Mouse (Mus musculus) embryonic facial prominence, embryonic 12.5 days (tissue): Measurements from ENCODE around the gene Ireb2. TPM values are rescaled to one million over a fixed set of nuclear protein-coding genes. Genes with fewer than 3 reads are reported as not detected.
"Not testable (repeated sequence)": the region's sequence is repeated elsewhere in the genome, so short reads cannot be mapped to it uniquely, and the experiment has no call there.

ENCODE experiments used
- ATAC-seq: fragments of 200-750 bp; cut with Nextera tagmentation; 2 replicates; pipeline ENCODE4 v1.8.0; 2017; ENCODE audit not compliant: insufficient number of reproducible peaks, insufficient read depth, low FRiP score, low TSS enrichment
- H3K27ac ChIP-seq: fragments of 300-500 bp; sonication (generic); 2 replicates; pipeline ENCODE4 v1.5.1; 2016; ENCODE audit warnings: mild to moderate bottlenecking
- H3K27me3 ChIP-seq: fragments of 300-500 bp; sonication (generic); 2 replicates; pipeline ENCODE4 v1.6.1; 2016; ENCODE audit warnings: mild to moderate bottlenecking, moderate library complexity
- H3K36me3 ChIP-seq: fragments of 300-500 bp; sonication (generic); 2 replicates; pipeline ENCODE4 v1.6.1; 2016; ENCODE audit warnings: mild to moderate bottlenecking
- H3K4me1 ChIP-seq: fragments of 300-500 bp; sonication (generic); 2 replicates; pipeline ENCODE4 v1.6.1; 2016
- H3K4me2 ChIP-seq: fragments of 300-500 bp; sonication (generic); replicated peaks from 2 replicates; pipeline ENCODE4 v1.6.1; 2016; ENCODE audit warnings: mild to moderate bottlenecking, moderate library complexity
- H3K4me3 ChIP-seq: fragments of 300-500 bp; sonication (generic); 2 replicates; pipeline ENCODE4 v1.5.1; 2016; ENCODE audit warnings: mild to moderate bottlenecking
- H3K9ac ChIP-seq: fragments of 300-500 bp; sonication (generic); 2 replicates; pipeline ENCODE4 v1.6.1; 2016; ENCODE audit warnings: mild to moderate bottlenecking, moderate library complexity
- H3K9me3 ChIP-seq: fragments of 300-500 bp; sonication (generic); 2 replicates; pipeline ENCODE4 v1.6.1; 2016; ENCODE audit warnings: mild to moderate bottlenecking, moderate library complexity
- WGBS: fragments of 180-500 bp; shearing (Covaris S2); methylation state at CpG from one replicate; pipeline ENCODE4 v1.1.7; 2016; 5-methylcytosine and 5-hydroxymethylcytosine counted together
- polyA plus RNA-seq: library from polyadenylated mRNA; unstranded; fragments of >200 nt; fragmentation: Nextera tagmentation; extraction: Ambion mirVana; gene quantifications from 2 replicates; pipeline ENCODE4 v1.2.1, GENCODE M21; 2016

Ireb2 gene
- polyA plus RNA-seq, 1 experiment from 2014 or later: 50.7 TPM

GRCm38 (mm10) chr9:54844556-54845176, 18.9 kb upstream of the Ireb2 start:
- WGBS: 79% methylated on average over 3 of the region's 3 CpGs
- H3K4me2 ChIP-seq: no peak overlapping the region
- H3K9ac ChIP-seq: no peak overlapping the region
- H3K27ac ChIP-seq: no peak overlapping the region
- no peaks in the 10 kb centered on the region for H3K36me3 ChIP-seq
- H3K27me3 ChIP-seq: no peaks in the 10 kb centered on the region
- no peak for ATAC-seq
- H3K9me3 ChIP-seq: no peaks in the 10 kb centered on the region
- no peak overlapping the region for H3K4me3 ChIP-seq
- H3K4me1 ChIP-seq: no peaks in the 10 kb centered on the region

DNA sequence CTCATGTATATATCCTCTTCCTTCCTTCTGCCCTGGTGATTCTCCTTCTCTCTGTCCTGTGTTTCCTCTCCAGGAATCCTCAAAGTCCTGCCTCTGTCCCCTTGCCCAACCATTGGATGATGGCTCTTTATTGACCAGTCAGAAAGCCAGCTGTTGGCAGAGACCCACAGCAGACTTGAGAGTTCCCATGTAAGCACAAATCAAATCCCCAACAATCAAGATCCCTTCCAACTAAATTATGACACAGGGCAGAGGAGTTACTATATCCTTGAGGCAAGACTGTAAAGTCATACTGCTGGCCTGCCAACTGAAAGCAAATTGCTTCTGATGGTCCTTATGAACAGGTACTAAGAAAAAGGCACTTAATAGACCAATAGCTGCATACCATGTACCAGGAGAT, 15.4 kb upstream of the Ireb2 start:
- H3K27ac ChIP-seq: no peak overlapping the region
- H3K27me3 ChIP-seq: no peaks in the 10 kb centered on the region
- H3K36me3 ChIP-seq: no peaks in the 10 kb centered on the region
- no peak overlapping the region for H3K4me2 ChIP-seq
- H3K9me3 ChIP-seq: no peaks in the 10 kb centered on the region
- no peak overlapping the region for H3K9ac ChIP-seq
- no peaks in the 10 kb centered on the region for H3K4me1 ChIP-seq
- no peak for ATAC-seq
- no peak overlapping the region for H3K4me3 ChIP-seq

DNA sequence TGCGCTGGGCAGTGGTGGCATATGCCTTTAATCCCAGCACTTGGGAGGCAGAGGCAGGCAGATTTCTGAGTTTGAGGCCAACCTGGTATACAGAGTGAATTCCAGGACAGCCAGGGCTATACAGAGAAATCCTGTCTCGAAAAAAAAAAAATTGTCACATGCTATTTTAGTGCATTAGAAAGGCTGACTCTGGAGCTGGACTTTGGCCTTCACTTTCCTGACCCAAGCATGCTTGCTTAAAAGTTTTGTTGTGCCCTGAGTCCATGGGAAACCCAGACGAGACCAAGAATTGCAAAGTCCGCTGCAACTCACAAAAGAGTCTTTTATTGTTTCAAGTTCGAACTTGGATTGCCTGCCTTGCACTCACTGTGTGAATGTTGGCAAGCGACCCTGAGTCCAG, 10.6 kb upstream of the Ireb2 start:
- H3K27ac ChIP-seq, H3K36me3 ChIP-seq, H3K9me3 ChIP-seq, H3K4me3 ChIP-seq, H3K27me3 ChIP-seq, H3K4me2 ChIP-seq, ATAC-seq, H3K4me1 ChIP-seq, H3K9ac ChIP-seq: not testable (repeated sequence)
- 82% methylated on average over 6 of the region's 6 CpGs for WGBS

DNA sequence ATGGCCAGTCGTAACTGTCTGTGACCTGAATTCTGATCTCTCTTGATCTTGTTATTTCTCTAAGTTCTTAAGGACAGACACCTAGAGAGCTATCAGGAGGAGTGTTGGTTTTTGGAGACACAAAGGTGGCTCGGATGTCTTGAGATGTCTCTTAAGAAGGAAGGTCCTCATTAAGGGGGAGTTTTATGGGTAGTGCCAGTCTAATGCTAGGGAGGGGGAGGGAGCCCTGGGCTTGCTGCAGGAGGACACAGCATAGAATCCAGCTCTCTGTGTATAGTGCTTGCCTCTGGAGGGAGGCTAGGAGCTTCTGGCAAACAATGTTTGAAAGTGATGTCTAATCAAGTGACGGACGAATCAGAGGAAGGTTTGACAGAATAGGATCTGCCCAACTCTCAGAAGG, 10.0 kb upstream of the Ireb2 start:
- no peak overlapping the region for H3K27ac ChIP-seq
- no peaks in the 10 kb centered on the region for H3K4me1 ChIP-seq
- WGBS: 62% methylated on average over 4 of the region's 4 CpGs
- no peak overlapping the region for H3K4me2 ChIP-seq
- H3K4me3 ChIP-seq: no peak overlapping the region
- H3K9ac ChIP-seq: no peak overlapping the region
- H3K36me3 ChIP-seq: no peaks in the 10 kb centered on the region
- no peaks in the 10 kb centered on the region for H3K9me3 ChIP-seq
- H3K27me3 ChIP-seq: no peaks in the 10 kb centered on the region
- no peak for ATAC-seq

GRCm38 (mm10) chr9:54855638-54856037, 8.0 kb upstream of the Ireb2 start:
- H3K27me3 ChIP-seq: no peaks in the 10 kb centered on the region
- H3K4me2 ChIP-seq: no peak overlapping the region
- no peaks in the 10 kb centered on the region for H3K4me1 ChIP-seq
- no peak overlapping the region for H3K4me3 ChIP-seq
- H3K27ac ChIP-seq: no peak overlapping the region
- no peak overlapping the region for H3K9ac ChIP-seq
- WGBS: 24% methylated on average over 6 of the region's 6 CpGs
- no peak for ATAC-seq
- no peaks in the 10 kb centered on the region for H3K9me3 ChIP-seq
- no peaks in the 10 kb centered on the region for H3K36me3 ChIP-seq

DNA sequence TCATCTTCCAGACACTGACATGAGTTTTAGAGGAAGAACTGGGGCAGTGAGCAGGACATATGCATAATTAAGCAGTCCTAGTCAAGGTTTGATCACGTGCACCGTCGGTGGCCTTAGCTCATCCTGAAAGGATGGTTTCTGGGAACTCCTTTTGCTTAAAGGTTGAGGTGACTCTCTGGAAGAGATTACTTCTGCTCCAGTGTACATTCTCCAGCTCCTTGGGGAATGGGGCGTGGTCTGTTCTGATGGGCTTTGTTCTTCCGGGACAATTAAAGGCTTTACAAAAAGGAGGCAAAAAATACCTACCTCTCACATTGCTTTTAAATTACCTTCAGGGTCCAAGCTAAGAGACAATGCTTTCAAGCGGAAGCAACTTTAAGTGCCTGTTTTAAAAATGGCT, 7.5 kb upstream of the Ireb2 start:
- H3K4me1 ChIP-seq: no peaks in the 10 kb centered on the region
- H3K9me3 ChIP-seq: no peaks in the 10 kb centered on the region
- WGBS: 63% methylated on average over 6 of the region's 6 CpGs
- no peak overlapping the region for H3K4me2 ChIP-seq
- H3K9ac ChIP-seq: no peak overlapping the region
- no peak overlapping the region for H3K4me3 ChIP-seq
- no peak for ATAC-seq
- no peak overlapping the region for H3K27ac ChIP-seq
- no peaks in the 10 kb centered on the region for H3K36me3 ChIP-seq
- H3K27me3 ChIP-seq: no peaks in the 10 kb centered on the region

- Histone ChIP-seq H3K9ac (no peak overlapping the region), H3K27me3 (no peaks in the 10 kb centered on the region), H3K4me3 (no peak overlapping the region), H3K9me3 (no peaks in the 10 kb centered on the region), H3K4me2 (no peak overlapping the region), H3K36me3 (no peaks in the 10 kb centered on the region), H3K4me1 (no peaks in the 10 kb centered on the region), H3K27ac (no peak overlapping the region)
- WGBS: 39% methylated on average over 3 of the region's 3 CpGs
- no peak for ATAC-seq
Observed at GRCm38 (mm10) chr9:54857474-54857873, 6.1 kb upstream of the Ireb2 start.

GRCm38 (mm10) chr9:54860526-54860925, 3.1 kb upstream of the Ireb2 start:
- Histone ChIP-seq H3K9ac (no peak overlapping the region), H3K4me3 (no peak overlapping the region), H3K27ac (no peak overlapping the region), H3K9me3 (no peaks in the 10 kb centered on the region), H3K4me2 (no peak overlapping the region), H3K4me1 (peaks cover 5% of the 10 kb centered on the region), H3K27me3 (no peaks in the 10 kb centered on the region), H3K36me3 (0 out of 2 replicates have a peak, but pooled peaks cover 2% of the 10 kb centered on the region)
- WGBS: 91% methylated on average over 7 of the region's 7 CpGs
- ATAC-seq: no peak

DNA sequence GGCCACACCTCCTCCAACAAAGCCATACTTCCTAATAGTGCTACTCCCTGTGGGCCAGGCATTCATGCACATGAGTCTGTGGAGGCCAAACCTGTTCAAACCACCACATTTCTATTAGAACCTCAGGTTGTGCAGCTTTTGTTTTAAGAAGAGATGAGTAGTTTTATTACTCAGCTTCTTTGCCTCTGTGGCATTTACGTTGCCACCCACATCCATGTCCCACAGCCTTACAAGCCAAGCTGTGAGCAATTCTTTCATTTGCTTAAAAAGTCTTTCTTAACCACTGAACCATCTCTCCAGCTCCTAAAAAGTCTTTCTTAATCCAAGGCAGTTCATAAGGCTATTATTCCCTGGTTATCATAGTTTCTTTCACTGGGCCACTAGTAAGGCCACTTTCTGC, 15.2 kb downstream of the Ireb2 start:
- Histone ChIP-seq H3K9me3 (no peaks in the 10 kb centered on the region), H3K27ac (no peak overlapping the region), H3K9ac (no peak overlapping the region), H3K4me1 (no peaks in the 10 kb centered on the region), H3K4me2 (no peak overlapping the region), H3K27me3 (no peaks in the 10 kb centered on the region), H3K36me3 (peaks cover 34% of the 10 kb centered on the region), H3K4me3 (no peak overlapping the region)
- 97% methylated on average over 1 of the region's 1 CpGs for WGBS
- no peak for ATAC-seq

DNA sequence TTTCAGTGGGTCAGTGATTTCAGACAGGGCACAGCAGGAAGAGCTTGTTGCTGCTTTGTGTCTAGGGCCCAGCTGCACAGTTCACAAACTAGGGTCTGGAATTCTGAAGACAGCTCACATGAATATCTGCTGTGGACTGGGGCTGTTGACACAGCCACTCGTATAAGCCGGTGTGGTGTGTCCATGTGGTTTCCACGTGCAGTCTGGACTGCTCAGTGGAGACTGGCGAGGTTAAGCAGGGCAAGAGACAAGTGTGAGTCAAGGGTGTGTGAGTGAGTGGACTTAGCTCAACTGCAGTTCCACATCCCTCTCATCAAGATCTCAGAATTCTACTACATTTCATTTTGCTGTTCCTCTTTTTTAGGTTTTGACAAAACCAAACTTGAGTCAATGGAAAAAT, 28.5 kb downstream of the Ireb2 start:
- whole genome bisulfite sequencing: 78% methylated on average over 4 of the region's 4 CpGs
- no peaks in the 10 kb centered on the region for H3K9me3 ChIP-seq
- H3K36me3 ChIP-seq: peaks cover 59% of the 10 kb centered on the region
- H3K4me3 ChIP-seq: no peak overlapping the region
- H3K4me1 ChIP-seq: no peaks in the 10 kb centered on the region
- H3K27me3 ChIP-seq: no peaks in the 10 kb centered on the region
- no peak for ATAC-seq
- H3K4me2 ChIP-seq: no peak overlapping the region
- no peak overlapping the region for H3K9ac ChIP-seq
- no peak overlapping the region for H3K27ac ChIP-seq

GRCm38 (mm10) chr9:54897097-54897496, 33.5 kb downstream of the Ireb2 start:
- no peak overlapping the region for H3K4me2 ChIP-seq

GRCm38 (mm10) chr9:54909446-54909845, 45.9 kb downstream of the Ireb2 start:
- Histone ChIP-seq H3K4me3 (no peak overlapping the region), H3K36me3 (peaks cover 43% of the 10 kb centered on the region), H3K4me2 (no peak overlapping the region), H3K27me3 (no peaks in the 10 kb centered on the region), H3K9me3 (no peaks in the 10 kb centered on the region), H3K4me1 (no peaks in the 10 kb centered on the region), H3K9ac (no peak overlapping the region), H3K27ac (no peak overlapping the region)
- ATAC-seq: no peak
- 91% methylated on average over 5 of the region's 5 CpGs for WGBS

More at GRCm38 (mm10) chr9:54897097-54897496, 33.5 kb downstream of the Ireb2 start:
- Histone ChIP-seq H3K9me3 (no peaks in the 10 kb centered on the region), H3K27me3 (no peaks in the 10 kb centered on the region), H3K27ac (no peak overlapping the region), H3K36me3 (peaks cover 63% of the 10 kb centered on the region), H3K4me3 (no peak overlapping the region), H3K4me1 (no peaks in the 10 kb centered on the region), H3K9ac (no peak overlapping the region)
- WGBS: 87% methylated on average over 3 of the region's 3 CpGs
- ATAC-seq: no peak

DNA sequence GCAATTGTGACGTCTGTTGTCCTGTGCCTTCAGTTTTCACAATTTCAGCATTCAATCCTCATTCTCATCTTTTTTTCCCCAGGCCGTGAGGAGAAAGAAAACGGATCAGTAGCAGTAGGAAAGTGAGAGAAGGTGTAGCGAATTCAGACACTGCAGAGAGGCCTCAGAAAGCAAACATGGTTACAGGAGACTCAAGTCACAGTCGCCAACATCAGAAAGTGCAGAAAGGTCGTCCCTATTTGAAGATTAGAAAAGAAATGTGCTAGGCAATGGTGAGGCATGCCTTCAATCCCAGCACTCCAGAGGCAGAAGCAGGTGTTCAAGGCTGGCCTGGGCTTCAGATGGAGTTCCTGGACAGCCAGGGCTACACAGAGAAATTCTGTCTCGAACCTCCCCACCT, 52.0 kb downstream of the Ireb2 start:
- H3K4me1 ChIP-seq: peaks cover 10% of the 10 kb centered on the region; the same call in 1 of the 2 replicates
- H3K9ac ChIP-seq: no peak overlapping the region
- H3K27me3 ChIP-seq: no peaks in the 10 kb centered on the region
- peaks cover 8% of the 10 kb centered on the region; the same call in 1 of the 2 replicates for H3K36me3 ChIP-seq
- H3K4me3 ChIP-seq: no peak overlapping the region
- no peak for ATAC-seq
- 66% methylated on average over 7 of the region's 7 CpGs for WGBS
- no peak overlapping the region for H3K4me2 ChIP-seq
- no peak overlapping the region for H3K27ac ChIP-seq
- no peaks in the 10 kb centered on the region for H3K9me3 ChIP-seq
